Mouse (Mus musculus) olfactory bulb, adult 2 months (tissue): ENCODE results near the gene Mettl25. TPM values are rescaled to one million over a fixed set of nuclear protein-coding genes. Genes with fewer than 3 reads are reported as not detected.

Experiments used
- H3K27ac ChIP-seq: fragments of 200-500 bp; 2 replicates; pipeline ENCODE4 v1.5.1; 2012; ENCODE audit warnings: low read depth, low read length; ENCODE audit not compliant: insufficient read depth
- H3K4me1 ChIP-seq: fragments of 200-500 bp; 2 replicates; pipeline ENCODE4 v1.6.1; 2012; ENCODE audit warnings: low read length; ENCODE audit not compliant: control insufficient read depth, insufficient read depth
- H3K4me3 ChIP-seq: fragments of 200-500 bp; 2 replicates; pipeline ENCODE4 v1.5.1; 2012; ENCODE audit warnings: mild to moderate bottlenecking, low read depth, low read length, moderate library complexity; ENCODE audit not compliant: insufficient read depth
- CTCF ChIP-seq: fragments of 200-500 bp; IDR thresholded peaks from 2 replicates; pipeline ENCODE4 v1.5.1; 2012; ENCODE audit warnings: low read depth, mild to moderate bottlenecking, low read length, moderate library complexity; ENCODE audit not compliant: insufficient read depth
- POLR2A ChIP-seq: fragments of 200-500 bp; IDR thresholded peaks from 2 replicates; pipeline ENCODE4 v1.6.1; 2012; ENCODE audit warnings: mild to moderate bottlenecking, low read depth, low read length, moderate library complexity; ENCODE audit not compliant: insufficient read depth
- WGBS: fragments of 180-500 bp; shearing (Covaris S2); methylation state at CpG from one replicate; pipeline ENCODE4 v1.1.7; 2018; 5-methylcytosine and 5-hydroxymethylcytosine counted together
- polyA plus RNA-seq: library from polyadenylated mRNA; stranded (reverse); fragments of >200 nt; gene quantifications from 2 replicates; pipeline ENCODE4 v1.2.4, GENCODE M21; 2012; ENCODE audit warnings: low replicate concordance; ENCODE audit not compliant: missing spikeins, insufficient read depth, insufficient read length

Mettl25 gene
- polyA plus RNA-seq, 1 experiment, result not detected

DNA sequence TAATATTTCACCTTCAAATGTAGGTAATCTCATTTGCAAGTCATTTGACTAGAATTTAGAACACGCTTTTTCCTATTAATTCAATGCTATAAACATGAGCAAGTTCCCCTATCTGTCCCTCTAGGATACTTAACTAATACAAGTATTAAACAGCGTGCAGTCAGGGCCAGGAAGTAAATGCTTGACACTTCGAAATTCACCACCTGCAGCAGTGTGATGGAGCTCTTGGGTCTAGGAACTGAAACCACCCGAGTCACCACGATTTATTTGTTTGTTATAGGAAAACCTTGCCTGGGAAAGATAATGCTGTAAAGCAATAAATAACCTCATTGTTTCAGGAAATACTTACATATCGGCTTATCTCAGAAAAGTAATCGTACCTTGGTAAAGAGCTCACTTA, 81.1 kb downstream of the Mettl25 start:
- H3K4me1 ChIP-seq, result no peaks in the 10 kb centered on the region
- WGBS, result 91% methylated on average over 7 of the region's 7 CpGs

DNA sequence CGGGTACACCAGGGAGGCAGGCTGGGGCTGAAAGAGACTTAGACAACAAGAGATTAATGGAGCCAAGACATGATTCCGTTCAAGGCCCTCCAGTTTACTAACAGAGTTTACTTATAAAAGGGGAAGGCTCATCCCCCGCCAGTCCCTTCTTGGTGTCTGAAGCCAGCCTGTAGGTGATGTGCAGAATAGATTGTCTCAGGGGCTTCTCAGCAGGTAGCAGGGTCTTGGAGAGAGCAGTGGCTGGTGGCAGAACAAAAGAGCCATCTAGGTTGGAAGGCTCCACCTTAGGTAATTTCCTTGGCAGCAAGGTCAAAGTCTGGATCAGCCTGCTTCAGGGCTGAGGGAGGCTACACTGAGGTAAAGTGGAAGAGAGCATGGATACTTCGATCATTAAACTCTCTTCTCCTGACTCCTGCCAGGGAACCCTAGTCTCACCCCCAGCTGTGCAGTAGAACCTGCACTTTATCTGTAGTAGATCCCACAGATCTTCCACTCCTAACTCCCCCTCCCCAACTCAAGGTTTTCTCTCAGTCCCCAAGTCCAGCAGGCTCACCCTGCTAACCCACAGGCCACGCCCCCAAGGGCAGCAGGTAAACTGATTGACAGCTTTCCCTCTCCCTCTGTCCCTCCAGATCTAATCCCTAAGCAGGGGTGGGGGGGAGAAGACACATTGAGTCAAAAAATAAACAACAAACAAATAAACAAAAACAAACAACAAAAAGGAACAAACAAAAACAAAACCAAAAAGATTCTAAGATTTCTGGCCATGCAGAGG, 87.2 kb downstream of the Mettl25 start:
- no peak overlapping the region for H3K27ac ChIP-seq
- H3K4me3 ChIP-seq, result no peak overlapping the region
- TF ChIP-seq CTCF, result no peak
- no peak for TF ChIP-seq POLR2A
- H3K4me1 ChIP-seq, result no peaks in the 10 kb centered on the region
- WGBS, result 91% methylated on average over 5 of the region's 5 CpGs

More for the DNA sequence above, 81.1 kb downstream of the Mettl25 start:
- Histone ChIP-seq H3K4me3 (no peak overlapping the region), H3K27ac (no peak overlapping the region)
- TF ChIP-seq POLR2A, result no peak

DNA sequence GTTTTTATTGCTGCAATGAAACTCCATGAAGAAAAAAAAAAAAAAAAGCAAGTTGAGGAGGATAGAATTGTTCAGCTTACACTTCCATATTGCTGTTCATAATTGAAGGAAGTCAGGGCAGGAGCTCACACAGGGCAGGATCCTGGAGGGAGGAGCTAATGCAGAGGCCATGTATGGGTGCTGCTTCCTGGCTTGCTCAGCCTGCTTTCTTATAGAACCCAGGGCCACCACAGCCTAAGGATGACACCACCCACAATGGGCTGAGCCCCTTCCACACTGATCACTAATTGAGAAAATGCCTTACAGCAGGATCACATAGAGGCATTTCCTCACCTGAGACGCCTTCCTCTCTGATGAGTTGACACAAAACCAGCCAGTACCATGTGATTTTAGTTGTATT, 95.2 kb downstream of the Mettl25 start:
- H3K4me3 ChIP-seq, result no peak overlapping the region
- H3K27ac ChIP-seq, result no peak overlapping the region
- 90% methylated on average over 1 of the region's 1 CpGs for WGBS
- TF ChIP-seq POLR2A (no peak), CTCF (no peak)
- no peaks in the 10 kb centered on the region for H3K4me1 ChIP-seq

DNA sequence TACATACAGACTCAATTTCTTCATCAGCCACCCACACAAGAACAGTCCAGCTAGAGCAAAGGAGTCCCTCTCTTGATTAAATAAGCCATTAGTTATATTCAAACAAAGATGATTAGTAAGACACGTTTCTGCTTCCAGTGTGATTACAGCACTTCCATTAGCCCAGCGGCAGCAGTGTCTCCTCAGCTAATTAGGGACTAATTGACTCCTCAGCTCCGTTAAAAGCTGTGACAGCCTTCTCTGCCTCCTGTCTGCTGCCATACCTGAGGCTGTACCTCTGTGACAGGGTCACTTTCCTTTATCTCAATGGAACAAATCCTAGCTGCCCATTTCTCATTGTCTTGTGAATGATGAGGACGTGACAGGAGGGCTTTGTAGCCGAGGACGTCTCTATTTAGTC, 99.4 kb downstream of the Mettl25 start:
- WGBS, result 53% methylated on average over 6 of the region's 6 CpGs
- H3K27ac ChIP-seq, result no peak overlapping the region
- H3K4me1 ChIP-seq, result no peaks in the 10 kb centered on the region
- no peak overlapping the region for H3K4me3 ChIP-seq
- TF ChIP-seq POLR2A (no peak), CTCF (no peak)

DNA sequence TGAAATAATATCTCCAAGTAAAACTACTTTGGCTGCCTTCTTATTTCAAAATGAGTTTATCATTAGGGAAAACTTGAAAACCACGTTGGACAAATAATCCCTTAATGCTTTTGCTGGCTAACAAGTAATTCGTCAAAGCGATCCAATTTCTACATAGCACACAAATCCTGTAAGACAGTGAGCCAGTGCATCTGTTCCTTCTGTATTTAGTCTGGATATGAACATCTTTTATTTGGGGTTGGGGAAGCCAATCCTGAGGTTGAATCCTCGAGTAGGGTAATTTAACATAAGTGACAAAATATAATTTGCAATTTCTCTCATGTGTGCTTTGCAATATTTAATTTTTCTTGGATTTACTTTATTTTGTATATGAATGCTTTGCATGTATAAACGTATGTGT, 102.2 kb downstream of the Mettl25 start:
- TF ChIP-seq CTCF (no peak), POLR2A (no peak)
- Histone ChIP-seq H3K4me1 (no peaks in the 10 kb centered on the region), H3K4me3 (no peak overlapping the region), H3K27ac (no peak overlapping the region)
- WGBS, result 85% methylated on average over 5 of the region's 5 CpGs

DNA sequence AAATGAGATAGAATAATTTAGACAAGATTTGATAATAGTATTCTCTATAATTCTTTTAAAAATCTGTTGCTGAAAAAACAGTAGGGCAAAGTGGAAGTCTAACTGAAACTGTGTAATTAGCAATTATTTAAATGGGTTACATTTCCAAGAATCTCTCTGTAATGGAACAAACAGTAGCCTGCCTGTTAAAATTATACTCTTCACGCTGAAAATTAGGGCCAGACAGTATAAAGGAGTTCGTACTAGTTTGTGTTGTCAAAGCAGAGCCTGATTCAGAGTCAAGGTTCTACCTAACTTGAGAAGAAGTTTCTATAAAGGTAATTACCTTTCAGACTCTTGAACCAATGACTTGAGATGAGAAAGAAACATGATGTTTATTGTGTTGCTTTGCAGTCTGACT, 113.4 kb downstream of the Mettl25 start:
- Histone ChIP-seq H3K4me3 (no peak overlapping the region), H3K4me1 (no peaks in the 10 kb centered on the region), H3K27ac (no peak overlapping the region)
- TF ChIP-seq POLR2A (no peak), CTCF (no peak)
- WGBS, result 9% methylated on average over 2 of the region's 2 CpGs

DNA sequence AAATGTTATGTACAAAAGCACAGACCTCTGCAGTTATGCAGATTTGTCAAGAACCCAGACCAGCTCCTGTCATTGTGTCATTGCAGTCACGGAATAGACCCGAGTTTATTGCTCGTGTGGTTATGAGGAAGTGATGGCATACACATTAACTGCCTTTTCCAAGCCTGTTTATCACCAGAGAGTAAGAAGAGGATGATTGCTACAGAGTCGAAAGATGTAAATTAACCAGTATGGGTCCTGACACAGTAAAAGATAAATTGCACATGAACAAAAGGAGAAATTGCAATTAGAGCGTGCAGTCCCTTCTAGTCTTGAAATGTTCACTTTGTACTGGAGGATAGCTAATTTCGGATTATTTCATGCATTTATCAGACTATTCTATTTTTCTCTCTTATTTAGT, 113.8 kb downstream of the Mettl25 start:
- Histone ChIP-seq H3K4me3 (no peak overlapping the region), H3K4me1 (no peaks in the 10 kb centered on the region), H3K27ac (no peak overlapping the region)
- 18% methylated on average over 6 of the region's 6 CpGs for WGBS
- no peak for TF ChIP-seq POLR2A

DNA sequence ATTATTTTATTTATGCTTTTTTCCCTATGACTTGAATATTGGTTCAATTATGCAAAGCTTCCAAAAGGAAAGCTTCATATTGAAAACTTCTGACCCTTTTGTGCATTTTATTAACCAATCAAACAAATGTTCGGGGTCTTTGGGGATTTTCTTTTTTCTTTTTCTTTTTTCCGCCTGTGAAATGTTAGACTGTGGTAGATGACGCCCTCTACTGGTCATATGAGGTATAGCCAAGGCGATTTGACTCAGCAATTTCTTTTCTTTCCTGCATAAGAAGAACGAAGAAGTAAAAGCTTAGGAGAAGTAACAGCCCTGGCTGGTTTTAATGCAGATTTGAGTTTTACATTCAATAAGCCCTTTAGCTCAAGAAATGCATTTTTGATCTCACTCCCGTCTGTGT, 126.3 kb downstream of the Mettl25 start:
- no peak overlapping the region for H3K27ac ChIP-seq
- H3K4me3 ChIP-seq, result no peak overlapping the region
- TF ChIP-seq CTCF (no peak), POLR2A (no peak)
- H3K4me1 ChIP-seq, result no peaks in the 10 kb centered on the region
- WGBS, result 5% methylated on average over 6 of the region's 6 CpGs

DNA sequence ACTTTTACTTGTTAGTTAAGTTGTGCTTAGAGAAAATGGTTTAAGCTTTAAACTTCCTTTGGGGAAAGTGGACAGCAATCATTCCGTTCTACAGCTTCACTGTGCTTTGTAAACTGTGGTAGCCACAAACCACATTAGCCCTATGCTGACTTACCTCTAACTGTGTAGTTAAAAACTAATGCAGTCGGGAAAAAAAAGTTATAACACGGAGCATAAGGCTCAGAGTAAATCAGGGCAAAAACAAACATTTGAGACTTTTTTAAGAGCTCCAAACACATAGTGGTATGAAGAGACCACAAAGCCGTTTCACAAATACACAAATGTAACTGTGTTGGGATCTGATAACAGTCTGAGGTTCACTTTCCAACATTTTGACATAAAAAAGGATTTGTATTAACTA, 126.8 kb downstream of the Mettl25 start:
- WGBS, result 69% methylated on average over 4 of the region's 4 CpGs
- no peaks in the 10 kb centered on the region for H3K4me1 ChIP-seq
- H3K27ac ChIP-seq, result no peak overlapping the region
- TF ChIP-seq POLR2A (no peak), CTCF (no peak)
- no peak overlapping the region for H3K4me3 ChIP-seq

DNA sequence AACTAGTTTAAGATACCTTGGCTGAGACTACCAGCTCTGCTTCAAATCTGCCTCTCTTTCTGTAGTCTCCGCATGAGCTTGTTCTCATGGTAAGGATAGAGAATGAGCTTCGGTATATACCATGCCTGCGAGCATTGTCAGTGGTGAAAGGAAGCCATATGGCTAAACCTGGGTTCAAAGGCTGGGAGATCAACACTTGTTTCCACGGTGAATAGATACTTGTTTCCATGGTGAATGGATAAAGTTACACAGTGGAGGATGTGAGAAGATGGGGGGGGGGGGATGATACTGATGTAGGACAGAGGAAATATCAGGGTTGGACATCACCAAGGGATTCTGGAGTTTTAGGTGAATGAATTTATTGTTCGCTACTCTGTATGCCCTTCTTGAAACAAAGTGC, 128.0 kb downstream of the Mettl25 start:
- H3K27ac ChIP-seq, result no peak overlapping the region
- H3K4me3 ChIP-seq, result no peak overlapping the region
- WGBS, result 84% methylated on average over 5 of the region's 5 CpGs
- no peaks in the 10 kb centered on the region for H3K4me1 ChIP-seq
- TF ChIP-seq POLR2A (no peak), CTCF (no peak)

Other genes with a start within 250 kb of the Mettl25 start
- gene Ccdc59, start 313 bp downstream of the Mettl25 start, polyA plus RNA-seq, result not detected in 2 replicates